Mouse (Mus musculus) bone marrow macrophage, adult 2 months (primary cell): ENCODE results near the gene Cyp2ab1. TPM values are rescaled to one million over a fixed set of nuclear protein-coding genes. Genes with fewer than 3 reads are reported as not detected.

ENCODE experiments used
- H3K27ac ChIP-seq: 2 replicates; pipeline ENCODE4 v1.5.1; 2012; ENCODE audit warnings: low read depth, low read length; ENCODE audit not compliant: insufficient read depth
- H3K4me1 ChIP-seq: 2 replicates; pipeline ENCODE4 v1.6.1; 2012; ENCODE audit warnings: low read length; ENCODE audit not compliant: control insufficient read depth, insufficient read depth
- H3K4me3 ChIP-seq: 2 replicates; pipeline ENCODE4 v1.5.1; 2012; ENCODE audit warnings: mild to moderate bottlenecking, low read length, moderate library complexity; ENCODE audit not compliant: insufficient read depth
- CTCF ChIP-seq: IDR thresholded peaks from 2 replicates; pipeline ENCODE4 v1.5.1; 2012; ENCODE audit warnings: low read depth, mild to moderate bottlenecking, low read length, moderate library complexity
- POLR2A ChIP-seq: IDR thresholded peaks from 2 replicates; pipeline ENCODE4 v1.6.1; 2012; ENCODE audit warnings: mild to moderate bottlenecking, low read depth, low read length, borderline replicate concordance
- polyA plus RNA-seq: library from polyadenylated mRNA; stranded (reverse); fragments of >200 nt; gene quantifications from 2 replicates; pipeline ENCODE4 v1.2.4, GENCODE M21; 2012; ENCODE audit not compliant: missing spikeins, insufficient read depth, insufficient read length

Gene Cyp2ab1
- polyA plus RNA-seq, 1 experiment, result 0.47 TPM

DNA sequence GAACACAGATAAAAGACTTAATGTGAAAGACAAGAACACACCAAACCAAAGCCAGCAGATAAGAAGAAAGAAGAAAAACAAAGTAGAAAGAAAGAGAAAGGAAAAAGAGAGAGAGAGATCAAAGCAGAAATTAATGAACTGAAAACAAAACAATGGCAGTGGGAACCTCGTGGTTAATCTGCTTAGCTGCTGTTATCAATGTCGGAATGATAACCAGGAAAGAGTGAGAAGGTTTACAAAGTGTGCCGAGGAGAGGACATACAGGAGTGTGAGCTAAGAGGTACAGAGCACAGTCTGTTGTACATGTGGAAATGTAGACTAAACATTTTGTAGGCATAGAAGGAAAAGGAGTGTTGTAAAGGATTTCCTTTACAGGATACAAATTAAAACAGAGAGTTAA lies 52.2 kb downstream of the Cyp2ab1 start:
- peaks cover 10% of the 10 kb centered on the region for H3K4me1 ChIP-seq
- no peak for TF ChIP-seq CTCF
- no peak for TF ChIP-seq POLR2A
- H3K27ac ChIP-seq, result no peak overlapping the region
- no peak overlapping the region for H3K4me3 ChIP-seq

DNA sequence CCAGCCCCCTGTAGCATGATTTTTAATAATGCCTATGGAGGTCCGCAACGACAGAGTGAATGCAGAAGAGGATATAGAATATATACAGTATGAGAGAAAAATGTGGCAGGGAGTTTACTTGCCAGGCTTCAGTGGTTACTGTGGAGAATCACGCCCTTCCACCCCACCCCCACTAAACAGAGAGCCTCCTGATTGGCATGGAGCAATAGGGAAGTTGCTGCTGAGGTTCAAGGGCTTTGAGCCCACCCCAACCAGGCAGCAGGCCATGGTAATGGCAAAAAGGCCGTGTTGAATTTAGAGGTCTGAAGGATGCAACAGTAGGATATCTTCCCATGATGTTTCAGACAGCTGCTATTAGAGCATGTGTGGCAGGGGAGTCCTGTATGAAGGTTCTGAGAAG lies 53.9 kb downstream of the Cyp2ab1 start:
- peaks cover 10% of the 10 kb centered on the region for H3K4me1 ChIP-seq
- no peak for TF ChIP-seq POLR2A
- TF ChIP-seq CTCF, result no peak
- H3K27ac ChIP-seq, result no peak overlapping the region
- no peak overlapping the region for H3K4me3 ChIP-seq

DNA sequence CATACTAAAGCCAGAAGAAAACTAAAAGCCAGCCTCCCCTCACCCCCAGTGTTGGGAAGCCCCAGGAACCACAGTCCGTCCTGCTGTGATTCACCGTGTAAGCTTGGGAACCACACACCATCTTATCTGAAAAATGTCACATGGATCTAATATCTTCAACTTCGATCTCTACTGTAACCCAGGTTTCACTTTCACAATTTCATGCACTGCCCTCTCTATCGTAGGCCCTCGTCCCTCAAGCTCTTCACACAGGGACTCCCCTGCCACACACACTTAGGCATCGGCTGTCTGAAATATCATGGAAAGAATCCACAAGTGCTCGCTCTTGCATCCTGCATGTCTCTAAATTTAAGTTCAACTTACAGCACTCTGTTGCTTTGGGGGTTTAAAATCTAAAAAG lies 60.1 kb downstream of the Cyp2ab1 start:
- Histone ChIP-seq H3K27ac (no peak overlapping the region), H3K4me3 (0 out of 2 replicates have a peak overlapping the region, but pooled peaks have one; percentile 17), H3K4me1 (peaks cover 4% of the 10 kb centered on the region; the same call in 1 of the 2 replicates)
- TF ChIP-seq CTCF, result no peak
- no peak for TF ChIP-seq POLR2A

Other genes with a start within 250 kb of the Cyp2ab1 start
- gene Klhl24, start 227.9 kb downstream of the Cyp2ab1 start, polyA plus RNA-seq, result 75.5 and 95.2 TPM in 2 replicates
- 15.1 and 19.4 TPM in 2 replicates for gene Yeats2, start 184.3 kb downstream of the Cyp2ab1 start, polyA plus RNA-seq
- not detected in 2 replicates for gene Map6d1, start 84.0 kb downstream of the Cyp2ab1 start, polyA plus RNA-seq
- gene Parl, start 23.0 kb downstream of the Cyp2ab1 start, polyA plus RNA-seq, result 44.4 and 47.9 TPM in 2 replicates
- 132 and 133 TPM in 2 replicates for gene Abcc5, start 101.0 kb upstream of the Cyp2ab1 start, polyA plus RNA-seq
- gene Eif2b5, start 173.4 kb upstream of the Cyp2ab1 start, polyA plus RNA-seq, result 23.9 and 25.9 TPM in 2 replicates
- gene Dvl3, start 191.6 kb upstream of the Cyp2ab1 start, polyA plus RNA-seq, result 26.8 and 30.4 TPM in 2 replicates
- gene Ap2m1, start 210.1 kb upstream of the Cyp2ab1 start, polyA plus RNA-seq, result 348 and 391 TPM in 2 replicates
- gene Abcf3, start 223.2 kb upstream of the Cyp2ab1 start, polyA plus RNA-seq, result 53.5 and 74.8 TPM in 2 replicates